Mouse (Mus musculus) lung, embryonic 14.5 days (tissue): ENCODE data around the gene Snrnp25. TPM values are rescaled to one million over a fixed set of nuclear protein-coding genes. Genes with fewer than 3 reads are reported as not detected.

Experiments used
- ATAC-seq: fragments of 200-750 bp; cut with Nextera tagmentation; 2 replicates; pipeline ENCODE4 v1.8.0; 2017; ENCODE audit warnings: mild to moderate bottlenecking, moderate TSS enrichment, moderate library complexity; ENCODE audit not compliant: insufficient read depth
- DNase-seq: peaks from one replicate; pipeline ENCODE4 v3.0.0-alpha.2; 2015
- H3K27ac ChIP-seq: fragments of 300-500 bp; sonication (generic); 2 replicates; pipeline ENCODE4 v1.5.1; 2014; ENCODE audit warnings: low read depth, mild to moderate bottlenecking, moderate library complexity
- H3K27me3 ChIP-seq: fragments of 300-500 bp; sonication (generic); 2 replicates; pipeline ENCODE4 v1.6.1; 2014; ENCODE audit warnings: low read length, control low read depth; ENCODE audit not compliant: insufficient read depth
- H3K36me3 ChIP-seq: fragments of 300-500 bp; sonication (generic); 2 replicates; pipeline ENCODE4 v1.6.1; 2014; ENCODE audit warnings: control low read depth; ENCODE audit not compliant: insufficient read depth
- H3K4me1 ChIP-seq: fragments of 300-500 bp; sonication (generic); 2 replicates; pipeline ENCODE4 v1.6.1; 2014; ENCODE audit warnings: antibody characterized with exemption, control low read depth; ENCODE audit not compliant: insufficient read depth
- H3K4me2 ChIP-seq: fragments of 300-500 bp; sonication (generic); 2 replicates; pipeline ENCODE4 v1.6.1; 2014; ENCODE audit warnings: mild to moderate bottlenecking
- H3K4me3 ChIP-seq: fragments of 300-500 bp; sonication (generic); 2 replicates; pipeline ENCODE4 v1.5.1; 2014; ENCODE audit warnings: low read depth, low read length
- H3K9ac ChIP-seq: fragments of 300-500 bp; sonication (generic); 2 replicates; pipeline ENCODE4 v1.6.1; 2014
- H3K9me3 ChIP-seq: fragments of 300-500 bp; sonication (generic); 2 replicates; pipeline ENCODE4 v1.6.1; 2016; ENCODE audit warnings: low read depth, low read length, control low read depth
- CTCF ChIP-seq: IDR thresholded peaks from 2 replicates; pipeline ENCODE4 v1.5.1; 2016; ENCODE audit warnings: antibody characterized with exemption, low read depth
- WGBS: fragments of 180-500 bp; shearing (Covaris S2); extraction: QIAGEN DNeasy Blood & Tissue Kit; methylation state at CpG from one replicate; pipeline ENCODE4 v1.1.7; 2014; 5-methylcytosine and 5-hydroxymethylcytosine counted together
- polyA plus RNA-seq: library from polyadenylated mRNA; unstranded; fragments of >200 nt; fragmentation: Nextera tagmentation; extraction: Ambion mirVana; gene quantifications from 2 replicates; pipeline ENCODE4 v1.2.1, GENCODE M21; 2014

The Snrnp25 gene
- polyA plus RNA-seq, 1 experiment from 2014 or later, result 71.4 TPM

DNA sequence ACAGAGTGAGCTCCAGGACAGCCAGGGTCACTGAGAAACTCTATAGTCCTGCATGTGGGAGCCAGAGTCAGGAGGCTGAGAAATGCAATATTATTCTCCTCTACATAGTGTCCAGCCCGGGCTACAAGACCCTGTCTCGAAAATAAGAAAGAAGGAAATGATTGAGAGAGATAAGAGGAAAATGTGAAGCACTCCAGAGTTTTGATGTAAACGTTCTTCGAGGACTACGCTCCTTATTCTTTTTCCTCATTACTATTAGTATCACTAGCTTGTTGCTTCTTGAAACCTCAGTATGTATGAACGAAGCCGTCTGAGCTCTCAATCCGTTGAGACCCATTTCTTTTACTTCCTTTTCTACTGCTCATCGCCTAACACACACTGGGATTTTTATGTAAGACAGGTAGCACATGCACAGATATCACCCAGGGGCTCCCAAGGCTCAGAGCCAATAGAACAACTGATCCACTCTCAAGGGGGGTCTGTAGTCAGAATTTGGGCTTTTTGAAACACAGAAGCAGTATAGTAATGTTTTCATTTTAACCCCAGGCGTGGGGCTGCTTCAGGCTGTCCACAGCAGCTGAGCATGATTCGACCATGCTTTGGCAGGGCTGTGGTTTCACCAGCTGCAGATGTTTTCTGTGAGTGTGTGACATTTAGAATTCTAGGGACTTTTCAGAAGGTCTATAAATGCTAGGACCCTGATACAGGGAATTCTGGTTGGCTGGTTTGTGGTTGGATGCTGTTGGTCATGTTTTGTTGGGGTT, 3.1 kb upstream of the Snrnp25 start:
- H3K9me3 ChIP-seq, result no peaks in the 10 kb centered on the region
- WGBS, result 63% methylated on average over 11 of the region's 11 CpGs
- no peak overlapping the region for H3K4me2 ChIP-seq
- H3K36me3 ChIP-seq, result no peaks in the 10 kb centered on the region
- no peaks in the 10 kb centered on the region for H3K4me1 ChIP-seq
- DNase-seq, result no peak
- no peak for ATAC-seq
- H3K9ac ChIP-seq, result no peak overlapping the region
- H3K27ac ChIP-seq, result no peak overlapping the region
- no peaks in the 10 kb centered on the region for H3K27me3 ChIP-seq
- TF ChIP-seq CTCF, result no peak
- H3K4me3 ChIP-seq, result no peak overlapping the region

DNA sequence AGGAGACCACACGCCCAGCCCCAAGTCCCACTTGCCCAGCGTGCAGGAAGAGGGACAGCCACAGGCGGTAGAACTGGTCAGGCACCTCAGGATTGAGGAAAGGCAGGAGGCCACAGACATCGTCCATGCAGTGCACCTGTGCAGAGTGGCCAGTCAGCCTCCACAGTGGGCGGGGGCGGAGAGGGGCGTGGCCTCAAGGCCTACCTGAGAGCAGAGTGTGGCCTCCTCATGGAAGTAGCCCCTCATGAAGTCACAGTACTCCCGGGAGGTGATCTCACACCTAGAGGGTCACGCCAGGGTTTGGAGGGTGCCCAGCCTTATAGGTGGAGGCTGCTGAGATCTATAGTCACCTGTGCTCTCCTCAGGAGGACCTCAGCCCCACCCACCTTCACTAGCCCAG, 5.4 kb downstream of the Snrnp25 start:
- Histone ChIP-seq H3K27ac (no peak overlapping the region), H3K27me3 (no peaks in the 10 kb centered on the region), H3K4me2 (no peak overlapping the region), H3K4me1 (no peaks in the 10 kb centered on the region), H3K4me3 (no peak overlapping the region), H3K9me3 (no peaks in the 10 kb centered on the region), H3K36me3 (peaks cover 80% of the 10 kb centered on the region), H3K9ac (no peak overlapping the region)
- TF ChIP-seq CTCF, result no peak
- WGBS, result 81% methylated on average over 9 of the region's 9 CpGs
- no peak for DNase-seq
- no peak for ATAC-seq

DNA sequence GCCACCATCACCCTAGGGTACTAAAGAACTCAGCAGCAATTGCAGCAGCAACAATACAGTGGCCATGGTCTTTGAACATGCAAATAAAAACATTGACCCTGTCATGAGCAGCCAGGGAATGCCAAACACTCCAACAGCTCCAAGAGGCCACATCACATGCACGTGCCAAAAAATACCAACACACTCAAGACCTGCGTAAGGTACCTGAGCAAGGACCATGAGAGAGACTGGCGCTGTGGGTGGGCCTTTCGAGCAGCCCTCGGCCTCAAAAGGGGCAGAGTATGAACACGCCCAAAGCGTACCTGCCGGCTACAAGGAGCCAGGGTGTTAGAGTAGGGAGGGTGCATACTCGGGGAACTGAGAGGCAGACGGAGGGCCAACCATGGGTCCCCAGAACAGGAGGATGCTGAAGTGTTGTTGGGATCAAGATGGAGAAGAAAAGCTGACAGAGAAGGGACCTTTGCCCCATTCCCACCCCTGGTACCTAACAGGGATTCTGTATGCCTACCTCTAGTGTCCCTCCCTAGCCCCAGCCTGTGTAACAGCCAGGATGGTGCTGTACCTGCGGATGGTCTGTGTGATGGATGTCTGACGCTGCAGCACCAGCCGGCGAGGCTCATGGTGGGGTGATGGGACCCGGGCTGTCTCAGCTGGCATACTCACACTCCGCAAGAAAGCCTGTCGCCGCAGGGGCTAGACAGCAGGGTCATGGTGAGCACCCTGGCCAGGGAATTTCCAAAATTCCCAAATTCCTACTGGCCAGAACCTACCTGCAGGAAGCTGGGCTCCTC, 10.4 kb downstream of the Snrnp25 start:
- Histone ChIP-seq H3K4me2 (no peak overlapping the region), H3K36me3 (peaks cover 76% of the 10 kb centered on the region), H3K27ac (no peak overlapping the region), H3K9ac (no peak overlapping the region), H3K9me3 (no peaks in the 10 kb centered on the region), H3K4me3 (no peak overlapping the region), H3K4me1 (0 out of 2 replicates have a peak, but pooled peaks cover under 1% of the 10 kb centered on the region), H3K27me3 (no peaks in the 10 kb centered on the region)
- DNase-seq (no peak), ATAC-seq (no peak)
- WGBS, result 92% methylated on average over 18 of the region's 18 CpGs
- TF ChIP-seq CTCF, result no peak

DNA sequence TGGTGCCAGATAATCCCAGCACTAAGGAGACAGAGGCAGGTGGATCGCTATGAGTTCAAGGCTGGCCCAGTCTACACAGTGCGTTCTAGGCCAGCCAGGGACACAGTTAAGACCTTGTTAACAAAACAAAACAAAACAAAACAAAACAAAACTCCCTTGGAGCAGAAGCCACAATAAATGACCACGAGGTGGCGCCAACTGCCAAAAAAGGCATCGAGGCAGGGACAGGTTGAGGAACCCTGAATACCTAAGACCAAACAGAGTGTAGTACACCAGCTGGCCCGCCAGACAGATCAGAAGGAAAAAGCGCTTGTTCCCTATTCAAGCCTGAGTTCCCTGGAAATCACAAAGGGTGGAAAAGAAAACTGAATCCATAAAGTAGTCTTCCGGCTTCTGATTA, 11.6 kb downstream of the Snrnp25 start:
- Histone ChIP-seq H3K27me3 (no peaks in the 10 kb centered on the region), H3K36me3 (peaks cover 63% of the 10 kb centered on the region), H3K9me3 (no peaks in the 10 kb centered on the region), H3K4me1 (peaks cover 4% of the 10 kb centered on the region; the same call in 1 of the 2 replicates), H3K9ac (no peak overlapping the region), H3K4me2 (no peak overlapping the region), H3K4me3 (no peak overlapping the region), H3K27ac (no peak overlapping the region)
- peak; percentile 86 for TF ChIP-seq CTCF
- peak; percentile 89 for DNase-seq
- 25% methylated on average over 8 of the region's 8 CpGs for WGBS
- ATAC-seq, result no peak

DNA sequence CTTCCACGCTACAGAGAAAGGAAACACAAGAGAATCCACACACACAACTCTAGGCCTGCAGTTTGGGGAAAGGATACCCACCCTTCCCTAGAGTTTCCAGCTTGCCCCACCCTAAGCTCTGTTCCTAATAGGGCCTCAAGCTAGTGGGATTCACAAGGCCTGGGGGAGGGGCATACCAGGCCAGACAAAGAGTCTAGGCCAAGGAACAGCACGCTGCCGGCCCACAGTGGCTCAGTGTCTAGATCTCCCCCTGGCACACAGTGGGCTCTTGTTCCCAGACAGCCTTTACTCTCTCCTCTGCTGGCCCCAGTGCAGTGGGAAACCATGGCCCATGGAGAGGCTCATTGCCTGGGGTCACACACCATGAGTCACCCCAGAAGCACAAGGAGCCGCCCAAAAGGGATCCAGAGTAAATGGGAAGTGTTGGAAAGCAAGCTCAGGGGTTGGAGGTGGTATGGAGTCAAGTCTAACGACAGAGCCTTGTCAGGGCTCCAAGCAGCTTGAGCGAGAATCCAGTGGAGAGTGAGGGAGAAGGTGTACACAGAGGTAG, 13.4 kb downstream of the Snrnp25 start:
- H3K4me3 ChIP-seq, result no peak overlapping the region

DNA sequence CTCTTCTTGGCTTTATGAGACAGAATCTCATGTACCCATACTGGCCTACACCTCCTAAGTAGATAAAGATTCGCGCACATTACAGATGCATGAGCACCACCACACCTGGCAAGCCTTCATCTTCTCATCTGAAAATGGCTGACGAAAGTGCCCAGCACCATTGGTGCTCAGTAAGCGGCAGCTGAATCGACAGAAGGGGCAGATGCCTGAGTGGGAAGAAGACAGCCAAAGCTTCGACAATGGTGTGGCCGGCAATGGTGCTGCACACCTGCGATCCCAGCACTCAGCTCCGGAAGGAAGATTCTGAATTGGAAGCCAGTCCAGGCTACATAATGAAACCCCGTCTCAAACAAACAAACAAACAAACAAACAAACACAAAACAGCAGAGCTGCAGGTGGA, 14.1 kb downstream of the Snrnp25 start:
- H3K9me3 ChIP-seq, result no peaks in the 10 kb centered on the region
- no peak overlapping the region for H3K4me3 ChIP-seq
- peaks cover 39% of the 10 kb centered on the region for H3K36me3 ChIP-seq
- ATAC-seq, result no peak
- 84% methylated on average over 10 of the region's 10 CpGs for WGBS
- no peak overlapping the region for H3K27ac ChIP-seq
- no peak for DNase-seq
- no peak for TF ChIP-seq CTCF
- no peak overlapping the region for H3K9ac ChIP-seq
- no peaks in the 10 kb centered on the region for H3K27me3 ChIP-seq
- H3K4me2 ChIP-seq, result no peak overlapping the region
- H3K4me1 ChIP-seq, result peaks cover 17% of the 10 kb centered on the region; the same call in 1 of the 2 replicates

More for the DNA sequence above, 13.4 kb downstream of the Snrnp25 start:
- WGBS, result 66% methylated on average over 6 of the region's 6 CpGs
- Histone ChIP-seq H3K9me3 (no peaks in the 10 kb centered on the region), H3K27me3 (no peaks in the 10 kb centered on the region), H3K4me2 (no peak overlapping the region), H3K36me3 (peaks cover 46% of the 10 kb centered on the region), H3K27ac (no peak overlapping the region), H3K9ac (no peak overlapping the region), H3K4me1 (peaks cover 16% of the 10 kb centered on the region; the same call in 1 of the 2 replicates)
- no peak for DNase-seq
- no peak for ATAC-seq
- no peak for TF ChIP-seq CTCF
